Mouse (Mus musculus) embryonic fibroblast, embryonic 13.5 days (primary cell): ENCODE results near the gene Arhgap19.

Experiments
- CTCF ChIP-seq: IDR thresholded peaks from 2 replicates; pipeline ENCODE4 v1.5.1; 2011; ENCODE audit warnings: mild to moderate bottlenecking, control low read depth, low read length, moderate library complexity, borderline replicate concordance; ENCODE audit not compliant: insufficient read depth
- POLR2A ChIP-seq: IDR thresholded peaks from 2 replicates; pipeline ENCODE4 v1.6.1; 2011; ENCODE audit warnings: low read depth, mild to moderate bottlenecking, control low read depth, low read length, moderate library complexity

GRCm38 (mm10) chr19:41836719-41837118 lies 34.9 kb upstream of the Arhgap19 start:
- TF ChIP-seq CTCF, result no peak
- TF ChIP-seq POLR2A, result no peak
